Mouse (Mus musculus) natural killer cell, adult 2 months (primary cell): ENCODE results near the gene Cpeb3.
A peak's percentile ranks its signal among the peaks of the same experiment; 100 is the strongest.
"Not testable (repeated sequence)": the region's sequence is repeated elsewhere in the genome, so short reads cannot be mapped to it uniquely, and the experiment has no call there.

ENCODE experiments used
- DNase-seq, 2 experiments: peaks; one replicate each; pipeline ENCODE4 v3.0.0; 2022; ENCODE audit warnings: low spot score in 2 of 2

Gene Cpeb3

DNA sequence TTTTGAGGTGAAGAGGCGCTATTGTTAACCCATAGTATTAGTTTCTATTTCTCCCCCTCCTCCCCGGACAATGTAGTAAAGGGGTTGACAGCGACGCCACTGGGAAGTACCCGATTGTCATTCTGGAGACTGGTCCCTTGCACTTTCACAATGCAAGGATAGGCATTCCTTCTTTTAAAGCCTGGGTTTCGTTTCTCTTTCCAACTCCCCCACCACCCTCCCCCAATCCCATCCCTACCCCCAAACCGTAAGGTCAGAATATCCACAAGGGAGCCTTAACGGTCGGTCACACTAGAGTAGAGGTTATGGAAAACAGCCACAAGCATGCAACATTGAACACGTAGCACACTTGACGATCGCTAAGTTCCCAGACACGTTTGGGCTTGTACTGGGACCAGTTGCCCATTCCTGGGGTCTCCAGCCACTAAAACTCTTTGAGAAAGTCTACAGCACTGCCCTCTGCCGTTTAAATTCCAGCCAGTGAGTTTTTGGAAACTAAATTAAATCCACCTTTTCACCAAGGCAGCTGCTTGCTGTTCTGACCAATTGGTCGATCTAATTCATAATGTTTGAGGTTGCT is at the start of gene Cpeb3:
Cpeb3 (minus strand) TSS at position 426 of the 580 bp plus-strand sequence.
- peak in 1 of 2 experiments; percentile 12 for DNase-seq

GRCm38 (mm10) chr19:37255321-37255720 is 46.9 kb upstream of the Cpeb3 start:
- DNase-seq: no peak

GRCm38 (mm10) chr19:37252104-37252503 is 43.7 kb upstream of the Cpeb3 start:
- no peak for DNase-seq

- DNase-seq: no peak
Measured at GRCm38 (mm10) chr19:37248199-37248598, 39.8 kb upstream of the Cpeb3 start.

DNA sequence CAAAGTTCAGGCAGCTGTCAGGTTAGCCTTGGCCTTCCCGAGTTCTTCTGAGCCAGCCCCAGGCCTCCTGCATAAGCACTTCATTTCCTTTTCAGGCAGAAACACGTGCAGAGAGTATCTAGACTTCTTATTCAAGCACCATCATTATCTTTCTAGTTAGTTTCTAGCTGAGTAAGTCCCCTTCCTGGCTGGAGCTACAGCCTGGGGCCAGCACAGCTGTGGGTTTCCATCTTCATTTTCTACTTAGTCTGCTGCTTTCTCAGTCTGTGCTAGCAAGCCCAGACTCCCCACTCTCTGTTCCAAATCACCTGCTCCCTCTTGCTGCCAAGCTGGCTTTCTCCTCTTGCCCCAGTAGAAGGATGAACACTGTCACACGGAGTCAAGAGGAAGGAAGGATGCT is 38.5 kb upstream of the Cpeb3 start:
- no peak for DNase-seq

DNA sequence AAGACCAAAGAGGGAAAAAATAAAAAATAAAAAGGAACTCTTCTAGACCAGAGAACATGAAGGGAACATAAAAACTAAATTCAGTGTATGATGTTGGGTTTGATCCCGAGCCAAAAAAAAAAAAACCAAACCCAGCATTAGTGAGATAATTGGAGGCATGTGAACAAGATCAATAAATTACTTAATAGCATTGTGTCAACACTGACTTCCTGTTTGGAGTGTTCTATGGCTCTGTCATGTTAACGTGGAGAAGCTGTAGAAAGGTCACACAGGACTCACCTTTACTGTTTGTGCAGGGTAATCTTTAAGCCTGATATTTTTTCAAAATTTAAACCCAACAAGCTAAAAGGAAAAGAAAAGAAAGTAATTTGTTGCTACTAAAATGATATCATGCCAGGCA is 34.3 kb upstream of the Cpeb3 start:
- DNase-seq: no peak

GRCm38 (mm10) chr19:37241201-37241600 is 32.8 kb upstream of the Cpeb3 start:
- no peak for DNase-seq

GRCm38 (mm10) chr19:37239096-37239495 is 30.7 kb upstream of the Cpeb3 start:
- DNase-seq: no peak

- no peak for DNase-seq
Measured at GRCm38 (mm10) chr19:37238651-37239050, 30.2 kb upstream of the Cpeb3 start.

GRCm38 (mm10) chr19:37237712-37238437 is 29.5 kb upstream of the Cpeb3 start:
- DNase-seq: no peak

- no peak for DNase-seq
Measured at GRCm38 (mm10) chr19:37237306-37237705, 28.9 kb upstream of the Cpeb3 start.

DNA sequence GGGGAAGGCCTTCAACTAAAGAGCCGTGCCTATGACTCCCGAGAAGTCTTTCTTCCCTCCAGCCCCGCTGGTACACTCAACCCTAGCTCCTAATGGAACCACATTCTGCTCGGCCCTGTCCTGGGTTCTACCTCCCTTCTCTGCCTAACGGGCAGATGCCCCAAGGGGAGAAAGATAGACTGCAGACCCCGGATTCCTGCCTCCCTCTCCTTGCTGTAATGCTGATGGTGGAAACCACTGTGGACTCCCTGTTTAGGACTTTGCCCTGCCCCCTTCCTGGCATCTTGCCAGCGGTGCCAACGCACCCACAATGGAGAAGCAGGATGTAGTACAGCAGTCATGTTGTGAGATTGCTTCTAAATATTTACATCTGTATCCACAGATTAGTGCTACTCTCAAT is 27.4 kb upstream of the Cpeb3 start:
- no peak for DNase-seq

DNA sequence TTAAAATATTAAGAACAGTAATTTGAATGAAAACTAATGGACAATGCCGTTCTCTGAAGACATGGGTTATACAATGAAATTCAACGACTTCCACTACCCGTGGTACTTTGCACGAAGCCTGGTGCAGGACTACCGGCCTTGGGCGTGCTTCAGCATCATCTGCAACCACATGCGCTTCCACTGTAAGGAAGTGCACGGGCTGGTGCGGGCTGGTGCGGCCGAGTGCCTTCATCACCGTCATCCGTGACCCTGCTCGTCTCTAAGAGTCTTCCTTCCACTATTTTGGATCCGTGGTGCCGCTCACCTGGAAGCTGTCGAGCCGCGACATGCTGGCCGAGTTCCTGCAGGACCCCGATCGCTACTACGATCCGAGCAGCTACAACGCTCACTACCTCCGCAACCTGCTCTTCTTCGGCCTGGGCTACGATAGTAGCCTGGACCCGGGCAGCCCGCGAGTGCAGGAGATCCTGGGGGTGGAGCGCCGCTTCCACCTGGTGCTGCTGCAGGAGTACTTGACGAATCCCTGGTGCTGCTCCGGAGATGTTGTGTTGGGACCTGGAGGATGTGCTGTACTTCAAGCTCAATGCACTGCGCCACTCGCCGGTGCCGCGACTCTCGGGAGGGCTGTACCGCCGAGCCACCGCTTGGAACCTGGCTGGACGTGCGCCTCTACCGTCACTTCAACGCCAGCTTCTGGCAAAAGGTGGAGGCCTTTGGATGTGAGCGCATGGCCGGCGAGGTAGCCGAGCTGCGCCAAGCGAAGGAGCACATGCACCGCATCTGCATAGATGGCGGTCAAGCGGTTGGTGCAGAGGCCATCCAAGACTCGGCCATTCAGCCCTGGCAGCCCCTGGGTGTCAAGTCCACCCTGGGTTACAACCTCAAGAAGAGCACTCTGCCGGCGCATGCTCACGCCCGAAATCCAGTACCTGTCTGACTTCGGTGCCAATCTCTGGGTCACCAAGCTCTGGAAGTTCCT is 25.4 kb upstream of the Cpeb3 start:
- DNase-seq: no peak

DNA sequence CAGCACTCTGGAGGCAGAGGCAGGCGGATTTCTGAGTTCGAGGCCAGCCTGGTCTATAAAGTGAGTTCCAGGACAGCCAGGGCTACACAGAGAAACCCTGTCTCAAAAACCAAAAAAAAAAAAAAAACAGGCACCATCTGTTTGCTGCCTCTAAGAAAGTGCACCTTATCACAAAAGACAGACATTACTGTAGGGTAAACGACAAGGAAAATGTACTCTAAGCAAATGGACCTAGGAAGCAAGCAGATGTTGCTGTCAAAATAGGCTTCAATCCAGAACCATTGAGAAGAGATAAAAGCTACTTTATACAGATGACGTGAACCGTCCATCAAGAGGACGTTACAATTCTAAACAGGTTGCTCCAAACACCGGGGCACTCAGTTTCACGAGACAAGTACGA is 24.2 kb upstream of the Cpeb3 start:
- DNase-seq: not testable (repeated sequence)

- DNase-seq: no peak
Measured at GRCm38 (mm10) chr19:37225197-37225862, 16.9 kb upstream of the Cpeb3 start.

GRCm38 (mm10) chr19:37214711-37215110 is 6.3 kb upstream of the Cpeb3 start:
- no peak for DNase-seq

- DNase-seq: no peak
Measured at GRCm38 (mm10) chr19:37211416-37211815, 3.0 kb upstream of the Cpeb3 start.

DNA sequence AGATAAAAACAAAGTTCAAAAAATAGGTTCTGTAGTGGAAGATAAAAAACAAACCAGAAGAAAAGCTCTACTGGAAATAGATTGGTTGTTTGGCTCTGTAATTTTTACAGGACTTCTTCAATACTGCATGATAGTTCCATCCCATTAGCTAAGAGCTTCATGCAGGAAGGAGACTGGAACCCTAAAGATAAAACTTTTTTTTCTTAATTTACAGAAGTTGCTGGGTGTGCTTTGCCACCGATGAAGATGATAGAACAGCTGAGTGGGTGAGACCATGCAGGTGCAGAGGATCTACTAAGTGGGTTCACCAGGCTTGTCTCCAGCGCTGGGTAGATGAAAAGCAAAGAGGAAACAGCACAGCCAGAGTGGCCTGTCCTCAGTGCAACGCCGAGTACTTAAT is 2.1 kb upstream of the Cpeb3 start:
- no peak for DNase-seq

DNA sequence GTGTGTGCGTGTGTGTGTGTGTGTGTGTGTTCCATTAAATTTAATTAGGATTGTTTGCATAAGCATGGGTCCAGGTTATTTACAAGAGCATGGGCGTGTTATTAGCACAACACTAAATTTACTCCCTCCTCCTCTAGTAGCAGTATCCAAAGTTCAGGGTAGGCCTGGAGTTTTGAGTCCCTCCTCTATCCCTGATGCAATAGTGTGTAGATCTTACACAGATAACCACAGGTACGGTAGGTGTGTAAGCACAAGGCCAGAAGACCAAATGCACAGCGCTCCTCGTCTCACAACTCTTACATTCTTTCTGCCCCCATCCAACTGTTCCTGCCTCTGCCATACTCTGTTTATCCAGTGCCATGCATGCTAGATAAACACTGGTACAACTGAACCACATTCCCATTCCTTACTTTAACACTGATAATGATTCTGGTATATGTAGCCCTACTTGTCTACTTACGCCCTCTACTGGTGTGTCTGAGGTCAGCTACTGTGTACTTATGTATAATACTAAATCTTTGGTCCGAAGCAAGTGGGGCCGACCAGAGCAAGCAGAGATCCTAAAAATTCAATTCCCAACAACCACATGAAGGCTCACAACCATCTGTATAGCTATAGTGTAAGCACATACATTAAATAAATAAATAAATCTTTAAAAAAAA is 1.2 kb upstream of the Cpeb3 start:
- DNase-seq: no peak

DNA sequence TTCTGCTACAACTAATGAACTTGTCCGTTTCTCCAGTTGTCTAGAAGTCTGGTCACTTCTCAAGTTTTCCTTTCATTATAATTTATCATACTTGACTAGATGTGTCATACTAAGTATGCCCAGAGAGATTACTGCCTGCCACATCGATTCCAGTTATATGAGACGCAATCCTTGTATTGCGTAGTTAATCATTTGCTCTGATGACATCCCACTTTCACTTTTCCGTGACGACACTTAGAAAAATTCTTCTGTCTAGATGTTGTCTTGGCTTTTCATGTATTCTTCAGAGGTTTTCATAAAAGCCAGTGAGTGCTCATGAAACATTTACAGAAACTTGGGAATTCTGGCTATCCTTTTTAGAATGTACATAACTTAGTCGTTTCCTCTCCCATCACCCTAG is 585 bp upstream of the Cpeb3 start:
- DNase-seq: no peak
